Mouse (Mus musculus) heart, postnatal 4 days (tissue): ENCODE results near the gene Pigyl. TPM values are rescaled to one million over a fixed set of nuclear protein-coding genes. Genes with fewer than 3 reads are reported as not detected.

Source experiments
- microRNA-seq, 2 experiments: library from miRNA; unstranded; fragments of <30 nt; microRNA quantifications; one replicate each; pipeline ENCODE4 v1.2.0; 2021 to 2022
- total RNA-seq, 2 experiments: library from RNA; stranded (reverse); gene quantifications; 2 replicates each; pipeline ENCODE4 v1.2.3; 2021

Gene Pigyl
- total RNA-seq, 2 experiments from 2014 or later: 31.0 to 31.9 TPM

Small RNA genes lying within 50 kb of the gene (microRNA-seq; reads per million reads assigned to microRNA genes)
- 0.82 to 1.4 reads per million in 2 experiments for gene Mir7084

Other genes starting within 250 kb of the Pigyl start
- 10 to 100 TPM in 1 of 2 experiments, 1 to 10 TPM in 1; 8.9 to 10.3 TPM for gene Rab3d, start 238.7 kb upstream of the Pigyl start, total RNA-seq
- gene Ccdc159, start 229.4 kb upstream of the Pigyl start, total RNA-seq: 1 to 10 TPM in 1 of 2 experiments, under 1 TPM in 1; 0.83 to 1.2 TPM
- 10 to 100 TPM; 20.1 to 21.3 TPM for gene Tmem205, start 229.3 kb upstream of the Pigyl start, total RNA-seq
- 1 to 10 TPM; 3.0 to 3.1 TPM for gene Plppr2, start 219.8 kb upstream of the Pigyl start, total RNA-seq
- gene Swsap1, start 201.1 kb upstream of the Pigyl start, total RNA-seq: 1 to 10 TPM; 8.8 to 9.0 TPM
- gene Epor, start 193.3 kb upstream of the Pigyl start, total RNA-seq: 1 to 10 TPM; 1.7 to 2.1 TPM
- gene Rgl3, start 167.4 kb upstream of the Pigyl start, total RNA-seq: under 1 TPM; 0.71 to 0.97 TPM
- gene Ccdc151, start 154.2 kb upstream of the Pigyl start, total RNA-seq: not detected
- 10 to 100 TPM; 69.8 to 73.7 TPM for gene Prkcsh, start 154.0 kb upstream of the Pigyl start, total RNA-seq
- under 1 TPM; 0.47 to 0.52 TPM for gene Elavl3, start 104.8 kb upstream of the Pigyl start, total RNA-seq
- under 1 TPM in 1 of 2 experiments, not detected in 1; 0.92 TPM for gene Gm49318, start 85.6 kb upstream of the Pigyl start, total RNA-seq
- gene Zfp653, start 85.5 kb upstream of the Pigyl start, total RNA-seq: 1 to 10 TPM; 8.4 to 9.0 TPM
- gene Ecsit, start 71.4 kb upstream of the Pigyl start, total RNA-seq: 10 to 100 TPM; 69.4 to 69.6 TPM
- gene Cnn1, start 57.6 kb upstream of the Pigyl start, total RNA-seq: 10 to 100 TPM; 38.1 to 39.3 TPM
- 10 to 100 TPM; 60.1 to 63.4 TPM for gene Elof1, start 39.7 kb upstream of the Pigyl start, total RNA-seq
- gene Acp5, start 21.1 kb upstream of the Pigyl start, total RNA-seq: 1 to 10 TPM in 1 of 2 experiments, under 1 TPM in 1; 0.71 to 1.6 TPM
- gene Zfp872, start 31.2 kb downstream of the Pigyl start, total RNA-seq: under 1 TPM; 0.14 to 0.18 TPM
- 10 to 100 TPM; 28.1 to 28.4 TPM for gene Zfp809, start 68.9 kb downstream of the Pigyl start, total RNA-seq
- gene Zfp599, start 103.0 kb downstream of the Pigyl start, total RNA-seq: 1 to 10 TPM; 2.0 to 2.5 TPM
- 10 to 100 TPM; 15.5 to 16.0 TPM for gene Zfp810, start 150.8 kb downstream of the Pigyl start, total RNA-seq
- 10 to 100 TPM; 69.6 to 77.4 TPM for gene Anln, start 232.3 kb downstream of the Pigyl start, total RNA-seq